Mouse (Mus musculus) forebrain, embryonic 14.5 days (tissue): ENCODE measurements around the gene Ppm1l. TPM values are rescaled to one million over a fixed set of nuclear protein-coding genes. Genes with fewer than 3 reads are reported as not detected.
"Not testable (repeated sequence)": the region's sequence is repeated elsewhere in the genome, so short reads cannot be mapped to it uniquely, and the experiment has no call there.

Source experiments
- ATAC-seq: fragments of 200-750 bp; cut with Nextera tagmentation; 2 replicates; pipeline ENCODE4 v1.8.0; 2017; ENCODE audit warnings: mild to moderate bottlenecking, moderate library complexity
- DNase-seq: peaks from one replicate; pipeline ENCODE4 v3.0.0-alpha.2; 2015; ENCODE audit warnings: low spot score
- H3K27ac ChIP-seq: fragments of 300-500 bp; sonication (generic); 2 replicates; pipeline ENCODE4 v1.5.1; 2014; ENCODE audit warnings: low read depth, mild to moderate bottlenecking, control low read depth, low read length, moderate library complexity
- H3K27me3 ChIP-seq: fragments of 300-500 bp; sonication (generic); replicated peaks from 2 replicates; pipeline ENCODE4 v1.6.1; 2014; ENCODE audit warnings: low read length, control low read depth, mixed read lengths; ENCODE audit not compliant: control insufficient read depth, insufficient read depth
- H3K36me3 ChIP-seq: fragments of 300-500 bp; sonication (generic); 2 replicates; pipeline ENCODE4 v1.6.1; 2014; ENCODE audit warnings: low read length, control low read depth; ENCODE audit not compliant: control insufficient read depth, insufficient read depth
- H3K4me1 ChIP-seq: fragments of 300-500 bp; sonication (generic); 2 replicates; pipeline ENCODE4 v1.6.1; 2014; ENCODE audit warnings: antibody characterized with exemption, low read length, control low read depth; ENCODE audit not compliant: control insufficient read depth, insufficient read depth
- H3K4me2 ChIP-seq: fragments of 300-500 bp; sonication (generic); 2 replicates; pipeline ENCODE4 v1.6.1; 2014; ENCODE audit warnings: mild to moderate bottlenecking, control low read depth, low read length
- H3K4me3 ChIP-seq: fragments of 300-500 bp; sonication (generic); 2 replicates; pipeline ENCODE4 v1.5.1; 2014; ENCODE audit warnings: low read depth, low read length, control low read depth
- H3K9ac ChIP-seq: fragments of 300-500 bp; sonication (generic); 2 replicates; pipeline ENCODE4 v1.6.1; 2014; ENCODE audit warnings: mild to moderate bottlenecking, low read length, control low read depth, moderate library complexity
- H3K9me3 ChIP-seq: fragments of 300-500 bp; sonication (generic); replicated peaks from 2 replicates; pipeline ENCODE4 v1.6.1; 2016; ENCODE audit warnings: low read length, control low read depth, mixed read lengths; ENCODE audit not compliant: control insufficient read depth
- WGBS: fragments of 180-500 bp; shearing (Covaris S2); extraction: QIAGEN DNeasy Blood & Tissue Kit; methylation state at CpG from one replicate; pipeline ENCODE4 v1.1.7; 2014; 5-methylcytosine and 5-hydroxymethylcytosine counted together
- polyA plus RNA-seq: library from polyadenylated mRNA; unstranded; fragments of >200 nt; fragmentation: Nextera tagmentation; extraction: Ambion mirVana; gene quantifications from 2 replicates; pipeline ENCODE4 v1.2.1, GENCODE M21; 2014

Ppm1l gene
- polyA plus RNA-seq, 1 experiment from 2014 or later = 16.5 TPM

DNA sequence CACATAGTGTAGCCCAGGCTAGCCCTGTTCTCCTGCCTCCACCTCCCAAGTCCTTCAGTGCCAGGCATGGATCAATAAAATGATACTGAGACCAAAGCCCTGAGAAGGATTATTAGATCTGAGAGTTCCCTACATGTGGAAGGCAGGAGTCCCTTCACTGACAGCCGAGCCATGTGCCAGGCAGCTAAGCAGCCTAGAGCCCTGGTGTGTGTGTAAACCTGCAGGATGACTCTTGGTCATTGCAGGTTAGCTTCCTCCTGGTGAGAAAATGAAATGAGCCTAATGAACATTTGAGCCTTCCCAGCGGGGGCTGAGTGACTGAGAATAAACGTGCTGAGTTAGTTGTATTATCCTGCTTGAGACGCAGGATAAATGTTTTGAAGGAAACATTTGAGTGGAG, 232.9 kb downstream of the Ppm1l start:
- no peak overlapping the region for H3K27ac ChIP-seq
- H3K9me3 ChIP-seq = no peaks in the 10 kb centered on the region
- peaks cover 10% of the 10 kb centered on the region; the same call in 1 of the 2 replicates for H3K36me3 ChIP-seq
- H3K9ac ChIP-seq = no peak overlapping the region
- no peak overlapping the region for H3K4me3 ChIP-seq
- no peak for DNase-seq
- H3K4me2 ChIP-seq = no peak overlapping the region
- 78% methylated on average over 4 of the region's 4 CpGs for WGBS
- no peaks in the 10 kb centered on the region for H3K27me3 ChIP-seq
- ATAC-seq = no peak
- no peaks in the 10 kb centered on the region for H3K4me1 ChIP-seq

GRCm38 (mm10) chr3:69555511-69555910, 238.8 kb downstream of the Ppm1l start:
- H3K4me2 ChIP-seq = no peak overlapping the region
- H3K27me3 ChIP-seq = no peaks in the 10 kb centered on the region
- H3K4me1 ChIP-seq = peaks cover 4% of the 10 kb centered on the region; the same call in 1 of the 2 replicates
- H3K4me3 ChIP-seq = no peak overlapping the region
- H3K9ac ChIP-seq = no peak overlapping the region
- ATAC-seq (no peak), DNase-seq (no peak)
- no peak overlapping the region for H3K27ac ChIP-seq
- H3K9me3 ChIP-seq = no peaks in the 10 kb centered on the region
- WGBS = 84% methylated on average over 6 of the region's 6 CpGs
- H3K36me3 ChIP-seq = peaks cover 13% of the 10 kb centered on the region; the same call in 1 of the 2 replicates

DNA sequence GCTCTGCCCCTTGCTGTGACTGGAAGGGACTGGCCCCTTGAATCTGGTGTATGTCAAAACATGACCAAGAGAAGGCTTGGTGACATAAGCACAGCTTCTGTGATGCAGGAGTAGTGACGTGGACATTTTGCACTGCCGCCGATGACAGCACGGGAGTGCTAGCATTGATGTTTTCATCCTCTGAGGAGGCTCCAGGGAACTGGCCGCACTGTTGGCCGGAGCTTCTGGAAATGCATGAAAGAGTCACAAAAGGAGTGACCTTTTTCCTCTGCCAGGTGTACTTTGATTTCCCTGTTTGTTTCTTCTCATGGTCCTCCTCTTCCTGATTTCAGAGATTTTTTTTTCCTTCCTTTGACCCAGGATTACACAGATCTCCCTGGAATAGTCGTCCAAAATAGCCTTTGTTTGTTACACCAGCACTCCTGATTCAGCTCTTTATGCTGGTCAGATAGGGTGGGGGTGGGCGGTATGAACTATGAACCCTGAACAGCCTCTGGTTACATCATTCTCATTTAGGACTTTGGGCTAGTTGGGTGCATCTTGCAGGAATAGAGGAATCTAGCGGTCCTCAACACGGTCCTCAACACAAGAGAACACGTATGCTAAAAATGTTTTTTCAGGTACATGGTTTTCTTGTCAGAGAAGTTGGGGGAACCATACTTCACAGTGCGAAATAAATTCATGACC, 239.6 kb downstream of the Ppm1l start:
- no peak for ATAC-seq
- Histone ChIP-seq H3K9ac (no peak overlapping the region), H3K4me3 (no peak overlapping the region), H3K4me2 (no peak overlapping the region), H3K9me3 (no peaks in the 10 kb centered on the region), H3K36me3 (peaks cover 13% of the 10 kb centered on the region; the same call in 1 of the 2 replicates), H3K4me1 (peaks cover 4% of the 10 kb centered on the region; the same call in 1 of the 2 replicates), H3K27me3 (no peaks in the 10 kb centered on the region), H3K27ac (no peak overlapping the region)
- DNase-seq = no peak
- 80% methylated on average over 12 of the region's 12 CpGs for WGBS

GRCm38 (mm10) chr3:69559316-69559974, 242.8 kb downstream of the Ppm1l start:
- 92% methylated on average over 6 of the region's 6 CpGs for WGBS
- Histone ChIP-seq H3K4me3 (no peak overlapping the region), H3K4me2 (no peak overlapping the region), H3K4me1 (peaks cover 4% of the 10 kb centered on the region; the same call in 1 of the 2 replicates), H3K36me3 (peaks cover 4% of the 10 kb centered on the region; the same call in 1 of the 2 replicates), H3K27ac (no peak overlapping the region), H3K9me3 (no peaks in the 10 kb centered on the region), H3K9ac (no peak overlapping the region), H3K27me3 (no peaks in the 10 kb centered on the region)
- no peak for DNase-seq
- no peak for ATAC-seq

GRCm38 (mm10) chr3:69559975-69560330, 243.3 kb downstream of the Ppm1l start:
- H3K27me3 ChIP-seq = no peaks in the 10 kb centered on the region
- DNase-seq = no peak
- no peak for ATAC-seq
- no peak overlapping the region for H3K27ac ChIP-seq
- H3K36me3 ChIP-seq = no peaks in the 10 kb centered on the region
- no peaks in the 10 kb centered on the region for H3K9me3 ChIP-seq
- H3K4me2 ChIP-seq = no peak overlapping the region
- H3K4me3 ChIP-seq = no peak overlapping the region
- no peak overlapping the region for H3K9ac ChIP-seq
- WGBS = 96% methylated on average over 7 of the region's 7 CpGs
- peaks cover 4% of the 10 kb centered on the region; the same call in 1 of the 2 replicates for H3K4me1 ChIP-seq

DNA sequence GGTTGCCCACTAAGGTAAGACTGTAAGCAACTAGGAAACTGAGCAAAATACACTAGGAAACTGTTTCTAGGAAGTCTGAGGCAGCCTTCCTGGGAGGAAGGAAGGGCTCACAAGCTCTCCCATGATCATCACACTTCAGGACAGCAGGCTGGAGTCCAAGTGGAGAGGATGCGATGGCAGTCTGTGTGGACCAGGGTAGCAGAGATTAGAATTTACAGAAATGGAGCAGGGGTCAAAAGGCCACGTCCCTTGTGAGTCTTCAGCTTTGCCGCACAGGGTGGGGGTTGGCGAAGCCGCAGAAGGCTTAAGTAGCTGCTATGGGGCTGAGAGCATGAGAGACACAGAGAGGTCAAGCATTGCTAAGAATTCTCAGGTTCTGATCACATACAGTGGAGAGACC, 245.0 kb downstream of the Ppm1l start:
- no peaks in the 10 kb centered on the region for H3K9me3 ChIP-seq
- 77% methylated on average over 5 of the region's 5 CpGs for WGBS
- ATAC-seq (no peak), DNase-seq (no peak)
- no peak overlapping the region for H3K27ac ChIP-seq
- no peaks in the 10 kb centered on the region for H3K27me3 ChIP-seq
- no peak overlapping the region for H3K4me2 ChIP-seq
- H3K9ac ChIP-seq = no peak overlapping the region
- H3K36me3 ChIP-seq = no peaks in the 10 kb centered on the region
- H3K4me1 ChIP-seq = peaks cover 4% of the 10 kb centered on the region; the same call in 1 of the 2 replicates
- H3K4me3 ChIP-seq = no peak overlapping the region

DNA sequence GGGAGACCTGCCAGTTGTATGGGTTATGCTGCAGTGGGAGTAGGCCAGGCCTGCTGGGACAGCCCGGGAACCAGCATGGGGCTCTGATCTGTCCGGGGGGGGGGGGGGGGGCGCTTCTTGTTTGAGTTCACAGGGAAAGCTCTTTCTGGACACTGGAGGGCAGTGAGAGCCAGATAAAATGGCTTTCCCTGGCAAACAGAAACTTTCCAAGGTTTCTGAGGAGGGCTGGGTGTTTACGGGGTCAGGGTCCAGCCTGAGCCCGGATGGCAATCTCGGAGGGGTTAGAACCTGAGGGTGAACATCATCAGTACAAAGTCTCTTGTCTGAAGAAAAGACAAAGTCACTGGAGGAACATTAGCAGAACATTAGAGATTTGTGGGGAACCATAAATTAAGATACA, 246.7 kb downstream of the Ppm1l start:
- Histone ChIP-seq H3K36me3 (no peaks in the 10 kb centered on the region), H3K27ac (no peak overlapping the region), H3K4me3 (no peak overlapping the region), H3K4me2 (no peak overlapping the region), H3K4me1 (peaks cover 1% of the 10 kb centered on the region; the same call in 1 of the 2 replicates), H3K9ac (no peak overlapping the region), H3K27me3 (no peaks in the 10 kb centered on the region), H3K9me3 (no peaks in the 10 kb centered on the region)
- ATAC-seq (no peak), DNase-seq (no peak)
- WGBS = 79% methylated on average over 6 of the region's 6 CpGs

GRCm38 (mm10) chr3:69565586-69565985, 248.9 kb downstream of the Ppm1l start:
- not testable (repeated sequence) for DNase-seq

DNA sequence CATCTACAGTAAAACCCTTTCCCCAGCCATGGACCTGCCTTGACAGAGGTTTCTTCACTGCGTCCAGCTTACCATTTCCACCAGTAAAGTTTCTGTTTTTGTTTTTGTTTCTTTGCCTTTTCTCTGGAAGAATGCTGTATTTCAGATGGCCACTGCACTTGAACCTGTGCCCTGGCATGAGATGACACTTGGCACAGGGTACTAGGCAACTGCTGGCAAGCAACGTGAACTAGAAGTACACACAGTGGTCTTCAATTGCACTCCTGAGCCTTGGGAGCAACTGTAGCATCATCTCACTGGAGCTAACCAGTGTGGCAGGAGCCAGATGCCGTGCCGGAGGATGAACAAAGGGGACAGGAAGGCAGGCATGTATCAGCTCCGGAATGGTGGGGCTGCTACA, 255.9 kb downstream of the Ppm1l start:
- H3K27me3 ChIP-seq = no peaks in the 10 kb centered on the region
- no peak overlapping the region for H3K4me3 ChIP-seq
- WGBS = 89% methylated on average over 5 of the region's 5 CpGs
- H3K27ac ChIP-seq = no peak overlapping the region
- no peak overlapping the region for H3K4me2 ChIP-seq
- DNase-seq (no peak), ATAC-seq (no peak)
- H3K4me1 ChIP-seq = no peaks in the 10 kb centered on the region
- no peak overlapping the region for H3K9ac ChIP-seq
- H3K36me3 ChIP-seq = peaks cover 25% of the 10 kb centered on the region
- no peaks in the 10 kb centered on the region for H3K9me3 ChIP-seq

More at GRCm38 (mm10) chr3:69565586-69565985, 248.9 kb downstream of the Ppm1l start:
- not testable (repeated sequence) for H3K27ac ChIP-seq, H3K9me3 ChIP-seq, H3K9ac ChIP-seq, H3K36me3 ChIP-seq, H3K4me2 ChIP-seq, ATAC-seq, H3K4me3 ChIP-seq, H3K4me1 ChIP-seq, H3K27me3 ChIP-seq
- WGBS = 90% methylated on average over 1 of the region's 1 CpGs
